Mouse (Mus musculus): Measurements from ENCODE around the gene Fndc8. TPM values are rescaled to one million over a fixed set of nuclear protein-coding genes. Genes with fewer than 3 reads are reported as not detected.

The Fndc8 gene
- polyA plus RNA-seq, 1 experiment from 2014 or later = 1.1 TPM

- Histone ChIP-seq H3K4me3 (ENCODE audit: low read depth, low read length) (no peak overlapping the region), H3K27ac (ENCODE audit: low read depth, low read length) (no peak overlapping the region), H3K27me3 (ENCODE audit: control insufficient read depth, insufficient read depth, low read length) (no peaks in the 10 kb centered on the region), H3K9ac (replicated peaks; ENCODE audit: low read depth, low read length) (no peak overlapping the region), H3K4me2 (ENCODE audit: low read depth, low read length) (no peak overlapping the region), H3K4me1 (ENCODE audit: control insufficient read depth, insufficient read depth, low read length) (no peaks in the 10 kb centered on the region; the same call in 1 of the 2 replicates), H3K9me3 (ENCODE audit: control insufficient read depth, low read length) (no peaks in the 10 kb centered on the region), H3K36me3 (ENCODE audit: control insufficient read depth, insufficient read depth, low read length) (no peaks in the 10 kb centered on the region)
- ATAC-seq (ENCODE audit: low read depth) = no peak
- 92% methylated on average over 5 of the region's 5 CpGs for WGBS
Observed at GRCm38 (mm10) chr11:82875631-82876030, 16.3 kb upstream of the Fndc8 start.

GRCm38 (mm10) chr11:82877726-82878344, 14.1 kb upstream of the Fndc8 start:
- no peaks in the 10 kb centered on the region for H3K27me3 ChIP-seq (ENCODE audit: control insufficient read depth, insufficient read depth, low read length)
- H3K36me3 ChIP-seq (ENCODE audit: control insufficient read depth, insufficient read depth, low read length) = no peaks in the 10 kb centered on the region
- no peaks in the 10 kb centered on the region for H3K4me1 ChIP-seq (ENCODE audit: control insufficient read depth, insufficient read depth, low read length)
- ATAC-seq (ENCODE audit: low read depth) = no peak
- WGBS = 49% methylated on average over 7 of the region's 7 CpGs
- H3K27ac ChIP-seq (ENCODE audit: low read depth, low read length) = no peak overlapping the region
- H3K4me3 ChIP-seq (ENCODE audit: low read depth, low read length) = no peak overlapping the region
- no peak overlapping the region for H3K4me2 ChIP-seq (ENCODE audit: low read depth, low read length)
- H3K9me3 ChIP-seq (ENCODE audit: control insufficient read depth, low read length) = no peaks in the 10 kb centered on the region
- no peak overlapping the region for H3K9ac ChIP-seq (replicated peaks; ENCODE audit: low read depth, low read length)

GRCm38 (mm10) chr11:82883180-82883579, 8.7 kb upstream of the Fndc8 start:
- Histone ChIP-seq H3K4me2 (ENCODE audit: low read depth, low read length) (no peak overlapping the region), H3K36me3 (ENCODE audit: control insufficient read depth, insufficient read depth, low read length) (no peaks in the 10 kb centered on the region), H3K27ac (ENCODE audit: low read depth, low read length) (no peak overlapping the region), H3K9ac (replicated peaks; ENCODE audit: low read depth, low read length) (no peak overlapping the region), H3K4me3 (ENCODE audit: low read depth, low read length) (no peak overlapping the region), H3K27me3 (ENCODE audit: control insufficient read depth, insufficient read depth, low read length) (no peaks in the 10 kb centered on the region), H3K4me1 (ENCODE audit: control insufficient read depth, insufficient read depth, low read length) (no peaks in the 10 kb centered on the region), H3K9me3 (ENCODE audit: control insufficient read depth, low read length) (no peaks in the 10 kb centered on the region)
- 60% methylated on average over 8 of the region's 8 CpGs for WGBS
- ATAC-seq (ENCODE audit: low read depth) = no peak

GRCm38 (mm10) chr11:82886559-82886958, 5.4 kb upstream of the Fndc8 start:
- WGBS = 93% methylated on average over 3 of the region's 3 CpGs
- Histone ChIP-seq H3K4me3 (ENCODE audit: low read depth, low read length) (no peak overlapping the region), H3K4me1 (ENCODE audit: control insufficient read depth, insufficient read depth, low read length) (peaks cover 10% of the 10 kb centered on the region; the same call in 1 of the 2 replicates), H3K9me3 (ENCODE audit: control insufficient read depth, low read length) (no peaks in the 10 kb centered on the region), H3K27ac (ENCODE audit: low read depth, low read length) (no peak overlapping the region), H3K27me3 (ENCODE audit: control insufficient read depth, insufficient read depth, low read length) (no peaks in the 10 kb centered on the region), H3K36me3 (ENCODE audit: control insufficient read depth, insufficient read depth, low read length) (no peaks in the 10 kb centered on the region), H3K9ac (replicated peaks; ENCODE audit: low read depth, low read length) (no peak overlapping the region), H3K4me2 (ENCODE audit: low read depth, low read length) (no peak overlapping the region)
- ATAC-seq (ENCODE audit: low read depth) = no peak

GRCm38 (mm10) chr11:82888491-82888946, 3.4 kb upstream of the Fndc8 start:
- Histone ChIP-seq H3K9ac (replicated peaks; ENCODE audit: low read depth, low read length) (0 out of 2 replicates have a peak overlapping the region, but pooled peaks have one; percentile 12), H3K27ac (ENCODE audit: low read depth, low read length) (no peak overlapping the region), H3K9me3 (ENCODE audit: control insufficient read depth, low read length) (no peaks in the 10 kb centered on the region), H3K4me2 (ENCODE audit: low read depth, low read length) (no peak overlapping the region), H3K36me3 (ENCODE audit: control insufficient read depth, insufficient read depth, low read length) (no peaks in the 10 kb centered on the region), H3K4me1 (ENCODE audit: control insufficient read depth, insufficient read depth, low read length) (peaks cover 10% of the 10 kb centered on the region; the same call in 1 of the 2 replicates), H3K4me3 (ENCODE audit: low read depth, low read length) (no peak overlapping the region), H3K27me3 (ENCODE audit: control insufficient read depth, insufficient read depth, low read length) (no peaks in the 10 kb centered on the region)
- ATAC-seq (ENCODE audit: low read depth) = no peak
- 56% methylated on average over 10 of the region's 10 CpGs for WGBS

GRCm38 (mm10) chr11:82889524-82890341, 2.2 kb upstream of the Fndc8 start:
- H3K27me3 ChIP-seq (ENCODE audit: control insufficient read depth, insufficient read depth, low read length) = no peaks in the 10 kb centered on the region
- peak; percentile 52 for ATAC-seq (ENCODE audit: low read depth)
- 9% methylated on average over 31 of the region's 31 CpGs for WGBS
- no peaks in the 10 kb centered on the region for H3K36me3 ChIP-seq (ENCODE audit: control insufficient read depth, insufficient read depth, low read length)
- no peaks in the 10 kb centered on the region for H3K9me3 ChIP-seq (ENCODE audit: control insufficient read depth, low read length)
- H3K4me3 ChIP-seq (ENCODE audit: low read depth, low read length) = peak overlapping the region; percentile 54
- H3K4me2 ChIP-seq (ENCODE audit: low read depth, low read length) = peak overlapping the region; percentile 87
- H3K9ac ChIP-seq (replicated peaks; ENCODE audit: low read depth, low read length) = peak overlapping the region; percentile 68
- no peak overlapping the region; the same call in 1 of the 2 replicates for H3K27ac ChIP-seq (ENCODE audit: low read depth, low read length)
- peaks cover 10% of the 10 kb centered on the region; the same call in 1 of the 2 replicates for H3K4me1 ChIP-seq (ENCODE audit: control insufficient read depth, insufficient read depth, low read length)

GRCm38 (mm10) chr11:82890342-82890762, 1.6 kb upstream of the Fndc8 start, which contains the start of gene Rad51d:
TSS of gene Rad51d (minus strand) at chr11:82890614.
- H3K9me3 ChIP-seq (ENCODE audit: control insufficient read depth, low read length) = no peaks in the 10 kb centered on the region
- ATAC-seq (ENCODE audit: low read depth) = peak; percentile 90
- H3K9ac ChIP-seq (replicated peaks; ENCODE audit: low read depth, low read length) = peak within 1 kb of the TSS; percentile 68
- no peak within 1 kb of the TSS; the same call in 1 of the 2 replicates for H3K27ac ChIP-seq (ENCODE audit: low read depth, low read length)
- H3K27me3 ChIP-seq (ENCODE audit: control insufficient read depth, insufficient read depth, low read length) = no peaks in the 10 kb centered on the region
- H3K4me2 ChIP-seq (ENCODE audit: low read depth, low read length) = peak within 1 kb of the TSS; percentile 87
- no peaks in the 10 kb centered on the region for H3K36me3 ChIP-seq (ENCODE audit: control insufficient read depth, insufficient read depth, low read length)
- H3K4me3 ChIP-seq (ENCODE audit: low read depth, low read length) = peak within 1 kb of the TSS; percentile 54
- peaks cover 10% of the 10 kb centered on the region; the same call in 1 of the 2 replicates for H3K4me1 ChIP-seq (ENCODE audit: control insufficient read depth, insufficient read depth, low read length)
- WGBS = under 1% methylated on average over 26 of the region's 26 CpGs

- no peak overlapping the region for H3K27ac ChIP-seq (ENCODE audit: low read depth, low read length)
- no peak overlapping the region for H3K4me2 ChIP-seq (ENCODE audit: low read depth, low read length)
- ATAC-seq (ENCODE audit: low read depth) = no peak
- WGBS = 87% methylated on average over 10 of the region's 10 CpGs
- no peak overlapping the region for H3K4me3 ChIP-seq (ENCODE audit: low read depth, low read length)
- H3K36me3 ChIP-seq (ENCODE audit: control insufficient read depth, insufficient read depth, low read length) = peaks cover 32% of the 10 kb centered on the region
- H3K27me3 ChIP-seq (ENCODE audit: control insufficient read depth, insufficient read depth, low read length) = no peaks in the 10 kb centered on the region
- no peaks in the 10 kb centered on the region for H3K4me1 ChIP-seq (ENCODE audit: control insufficient read depth, insufficient read depth, low read length)
- H3K9me3 ChIP-seq (ENCODE audit: control insufficient read depth, low read length) = no peaks in the 10 kb centered on the region
- H3K9ac ChIP-seq (replicated peaks; ENCODE audit: low read depth, low read length) = no peak overlapping the region
Observed at GRCm38 (mm10) chr11:82897478-82897877, 5.6 kb downstream of the Fndc8 start.

- no peak for ATAC-seq (ENCODE audit: low read depth)
- no peak overlapping the region for H3K4me2 ChIP-seq (ENCODE audit: low read depth, low read length)
Observed at GRCm38 (mm10) chr11:82899720-82900119, 7.8 kb downstream of the Fndc8 start.

More at GRCm38 (mm10) chr11:82899720-82900119, 7.8 kb downstream of the Fndc8 start:
- 91% methylated on average over 5 of the region's 5 CpGs for WGBS
- H3K9me3 ChIP-seq (ENCODE audit: control insufficient read depth, low read length) = no peaks in the 10 kb centered on the region
- H3K36me3 ChIP-seq (ENCODE audit: control insufficient read depth, insufficient read depth, low read length) = peaks cover 50% of the 10 kb centered on the region
- H3K4me3 ChIP-seq (ENCODE audit: low read depth, low read length) = no peak overlapping the region
- H3K9ac ChIP-seq (replicated peaks; ENCODE audit: low read depth, low read length) = no peak overlapping the region
- no peaks in the 10 kb centered on the region for H3K27me3 ChIP-seq (ENCODE audit: control insufficient read depth, insufficient read depth, low read length)
- H3K27ac ChIP-seq (ENCODE audit: low read depth, low read length) = no peak overlapping the region
- no peaks in the 10 kb centered on the region for H3K4me1 ChIP-seq (ENCODE audit: control insufficient read depth, insufficient read depth, low read length)
